Mouse (Mus musculus) heart, postnatal 25 days (tissue): ENCODE measurements around the gene Nptxr. TPM values are rescaled to one million over a fixed set of nuclear protein-coding genes. Genes with fewer than 3 reads are reported as not detected.
A peak's percentile ranks its signal among the peaks of the same experiment; 100 is the strongest.

ENCODE experiments used
- DNase-seq: peaks from one replicate; pipeline ENCODE4 v3.0.0; 2022; ENCODE audit warnings: low spot score
- intact Hi-C: fragments of 180-260 bp; cut with DNase I; formaldehyde crosslinking; loops from one replicate; pipeline ENCODE4 v1.15.1; 2025
- total RNA-seq, 2 experiments: library from RNA; stranded (reverse); gene quantifications; 2 replicates each; pipeline ENCODE4 v1.2.3; 2021

Nptxr gene
- total RNA-seq, 2 experiments from 2014 or later = 1.5 to 1.8 TPM

DNA sequence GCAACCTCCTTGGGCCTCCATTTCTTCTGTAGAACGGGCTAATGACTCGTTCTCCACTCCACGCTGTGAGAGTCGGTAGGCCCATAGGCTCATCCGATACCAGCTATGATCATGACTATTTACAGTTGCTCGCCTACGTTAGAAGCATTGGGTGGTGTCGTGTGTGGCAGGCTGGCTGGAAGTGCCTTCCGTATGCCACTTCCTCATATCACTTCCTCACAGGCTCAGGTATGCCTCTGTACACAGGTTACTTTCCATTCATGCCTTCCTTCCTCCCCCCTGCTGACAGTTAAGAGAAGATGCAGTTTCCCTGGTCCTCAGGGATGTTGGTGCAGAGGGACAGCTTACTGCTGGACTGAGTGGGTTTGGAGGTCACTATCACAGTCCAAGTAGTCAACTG is 11.5 kb downstream of the Nptxr start:
- intact Hi-C loops = no loop called here
- DNase-seq = no peak

DNA sequence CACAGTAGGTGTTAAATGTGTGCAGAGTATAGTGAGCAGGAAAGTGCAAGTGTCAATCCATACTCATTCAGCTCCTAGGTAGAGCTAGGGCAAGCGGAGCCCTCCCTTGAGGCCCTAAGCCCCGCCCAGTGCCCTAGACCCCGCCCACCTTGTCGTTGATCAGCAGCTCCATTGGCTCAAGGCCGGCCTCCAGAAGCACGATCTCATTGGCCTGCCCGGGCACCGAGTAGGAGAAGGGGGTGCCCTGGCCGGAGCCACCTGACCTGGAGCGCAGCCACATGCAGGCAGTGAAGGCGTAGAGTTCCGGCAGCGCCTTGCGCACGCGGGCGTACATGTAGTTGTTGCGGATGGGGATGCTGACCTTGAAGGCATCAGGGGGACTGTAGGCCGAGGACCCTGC is 12.1 kb downstream of the Nptxr start:
- no peak for DNase-seq
- intact Hi-C loops = no loop called here

DNA sequence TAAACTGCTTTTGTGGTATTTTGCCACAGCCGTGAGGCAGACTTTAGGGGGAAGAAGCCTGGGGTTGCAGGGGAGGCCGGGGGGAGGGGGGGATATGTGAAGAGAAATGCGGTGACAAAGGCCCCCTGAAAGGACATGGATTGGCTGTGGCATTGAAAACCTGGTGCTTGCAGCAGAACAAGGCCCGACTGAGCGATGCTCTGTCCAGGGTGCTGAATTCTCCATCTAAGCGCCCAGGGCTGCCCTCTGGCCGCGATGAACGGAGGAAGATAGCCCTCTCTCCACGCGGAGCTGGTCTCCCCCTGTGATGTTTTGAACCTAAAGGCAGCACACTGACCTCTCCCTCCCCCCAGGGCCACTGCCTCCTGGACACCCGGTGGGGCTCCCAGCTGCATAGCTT is 13.1 kb downstream of the Nptxr start:
- intact Hi-C loops = no loop called here
- no peak for DNase-seq

DNA sequence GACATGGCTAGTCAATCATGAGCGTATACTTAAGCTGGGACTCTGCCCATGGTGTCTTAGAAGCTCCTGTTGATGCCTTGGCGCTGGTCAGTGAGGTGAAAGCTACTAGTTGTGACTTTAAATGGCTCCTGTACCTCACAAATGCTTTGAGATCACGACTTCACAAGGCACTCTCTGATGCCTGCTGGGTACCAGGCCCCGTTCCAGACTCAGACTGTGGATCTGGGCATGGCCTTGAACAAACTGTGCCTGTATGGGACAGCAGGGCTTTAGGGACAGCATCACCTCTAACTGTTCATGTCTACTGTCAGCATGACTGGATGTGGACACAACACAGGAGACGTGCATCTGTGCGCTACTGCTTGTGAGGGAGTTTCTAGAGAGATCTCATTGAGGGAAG is 13.7 kb downstream of the Nptxr start:
- DNase-seq = no peak
- intact Hi-C loops = no loop called here

DNA sequence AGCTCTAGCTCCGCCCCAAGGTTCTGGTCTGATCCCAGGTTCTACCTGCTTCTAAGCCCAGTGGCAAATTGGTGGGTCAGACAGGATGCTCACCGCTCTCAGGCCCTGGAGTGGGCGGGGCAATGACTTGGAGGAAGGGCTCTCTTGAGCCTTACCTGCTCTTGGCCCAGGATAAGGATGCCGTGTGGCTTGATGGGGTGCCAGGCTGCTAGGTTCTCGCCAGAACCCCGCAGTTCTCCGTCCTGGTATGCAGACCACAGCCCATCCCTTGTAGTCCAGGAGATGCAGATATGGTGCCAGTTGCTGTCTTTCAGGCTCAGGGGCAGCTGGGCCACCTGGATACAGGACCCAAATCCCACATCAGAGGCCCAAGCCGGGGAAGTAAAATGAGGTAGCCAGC is 14.5 kb downstream of the Nptxr start:
- intact Hi-C loops = no loop called here
- DNase-seq = no peak

DNA sequence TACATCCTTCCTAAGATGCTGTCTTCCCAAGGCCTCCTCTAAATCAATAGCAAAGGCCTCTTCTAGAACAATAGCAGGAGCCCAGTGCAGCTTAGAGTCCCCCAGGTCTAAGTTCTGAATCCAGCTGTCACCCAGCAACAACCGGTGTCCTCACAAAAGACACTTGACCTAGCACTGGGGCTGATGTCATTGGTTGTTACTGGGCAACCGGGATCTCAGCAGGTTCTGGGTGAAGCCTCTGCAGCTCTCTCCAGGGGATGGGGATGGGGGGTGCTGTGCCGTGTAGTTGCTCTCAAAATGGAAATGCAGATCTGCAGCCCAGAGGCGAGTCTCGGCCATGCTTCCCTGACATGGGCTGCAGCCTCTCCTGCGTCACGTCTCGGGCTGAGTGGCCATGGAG is 16.8 kb downstream of the Nptxr start:
- intact Hi-C loops = no loop called here
- no peak for DNase-seq

DNA sequence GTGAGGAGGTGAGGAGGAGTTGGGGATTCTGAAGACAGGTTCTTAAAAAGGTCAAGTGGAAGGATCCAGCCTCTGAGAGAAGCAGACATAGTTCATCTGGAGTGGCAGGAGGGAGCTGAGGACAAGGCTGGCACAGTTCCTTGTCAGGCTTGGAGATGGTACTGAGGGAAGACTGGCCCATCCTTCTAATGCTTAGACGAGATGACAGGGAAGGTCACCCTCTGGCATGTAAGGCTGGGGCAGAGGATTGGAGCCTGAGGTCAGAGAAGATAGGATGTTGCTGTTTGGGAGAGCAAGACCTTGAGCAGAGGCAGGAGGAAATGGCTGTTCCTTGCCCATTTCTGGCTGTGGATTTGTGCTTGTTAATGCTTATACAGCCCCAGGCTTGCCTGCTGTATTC is 19.5 kb downstream of the Nptxr start:
- no peak for DNase-seq
- intact Hi-C loops = no loop called here

DNA sequence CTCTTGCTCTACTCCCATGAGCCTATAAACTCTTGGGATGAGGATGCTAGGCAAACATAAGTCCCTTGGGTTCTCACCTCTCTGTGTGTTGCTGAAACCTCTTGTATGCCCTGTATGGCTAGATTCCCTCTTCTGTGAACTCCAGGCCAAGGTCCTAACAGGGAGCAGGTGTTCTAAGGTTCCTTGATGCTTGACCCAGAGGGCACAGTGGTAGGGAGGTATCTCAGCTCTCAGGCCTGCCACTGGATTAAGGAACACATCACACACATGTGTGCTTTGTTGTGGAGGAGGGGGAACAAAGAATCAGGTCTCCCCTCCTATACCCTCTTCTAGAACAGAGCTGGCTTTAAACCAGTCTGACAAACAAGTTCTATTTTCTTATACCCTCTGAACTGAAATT is 26.8 kb downstream of the Nptxr start, which contains the start of gene Dnal4:
TSS of gene Dnal4 (minus strand) at position 101 of the 400 bp plus-strand sequence.
- intact Hi-C loops = no loop called here

DNA sequence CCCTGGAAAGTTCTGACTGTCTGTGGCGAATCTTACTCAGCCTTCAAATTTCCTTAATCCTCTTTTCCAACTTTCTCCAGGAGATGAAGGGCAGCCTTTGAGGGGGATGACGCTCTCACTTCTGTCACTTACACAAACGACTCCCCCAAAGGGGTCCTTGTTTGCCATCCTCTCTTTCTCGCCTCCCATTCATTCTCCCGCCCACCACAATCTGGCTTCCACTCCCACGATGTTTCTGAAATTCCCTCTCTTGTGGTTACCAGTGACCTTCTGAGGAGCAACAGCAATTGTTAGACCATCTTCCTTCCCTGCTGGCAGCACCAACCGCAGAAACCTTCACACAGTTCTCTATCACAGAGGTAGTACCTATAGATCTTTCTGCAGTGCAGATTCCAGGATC is 28.9 kb downstream of the Nptxr start:
- no peak for DNase-seq
- intact Hi-C loops = no loop called here

More for the DNA sequence above, 26.8 kb downstream of the Nptxr start, which contains the start of gene Dnal4:
- DNase-seq = no peak

DNA sequence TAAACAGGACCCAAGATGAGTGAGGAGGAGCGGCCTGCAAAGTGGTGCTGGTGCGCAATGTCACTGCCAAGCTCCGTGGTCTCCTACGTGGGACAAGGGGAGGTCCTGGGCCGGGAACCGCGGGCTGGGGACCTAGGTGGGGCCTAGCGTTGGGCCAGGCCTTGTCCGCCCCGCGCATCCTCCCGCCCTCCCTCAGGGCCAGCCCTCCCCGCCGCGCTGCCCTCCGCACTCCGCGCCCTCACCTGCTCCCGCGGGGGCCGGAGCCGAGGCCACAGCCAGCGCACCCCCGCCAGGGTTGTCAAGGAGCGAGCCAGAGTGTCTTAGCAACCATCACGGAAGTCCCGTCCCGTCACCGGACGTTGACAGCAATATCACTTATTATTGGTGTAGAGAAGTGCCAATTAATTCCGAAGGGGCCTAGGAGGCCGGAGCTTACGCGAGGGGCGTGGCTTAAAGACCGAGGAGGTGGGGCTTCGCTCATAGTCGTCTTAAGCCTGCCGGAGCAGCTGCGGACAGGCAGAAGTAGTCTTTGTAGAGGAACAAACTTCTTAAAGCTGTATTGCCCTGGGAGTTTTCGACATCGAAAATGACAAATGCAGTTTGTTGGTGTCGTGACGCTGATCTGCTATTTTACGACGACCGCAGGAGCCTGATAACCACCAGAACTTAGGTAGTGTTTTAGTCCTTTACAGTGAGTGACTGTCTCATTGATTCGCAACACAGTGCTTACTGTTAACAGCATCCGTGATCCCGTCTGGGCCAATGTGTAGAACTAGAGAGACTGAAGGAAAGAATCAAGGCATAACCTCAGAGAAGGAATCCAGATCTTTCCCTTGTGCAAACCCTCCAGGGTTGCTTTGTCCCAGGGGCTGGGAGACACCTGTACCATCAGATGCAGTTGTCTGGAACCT is 30.2 kb downstream of the Nptxr start:
- intact Hi-C loops = no loop called here

DNA sequence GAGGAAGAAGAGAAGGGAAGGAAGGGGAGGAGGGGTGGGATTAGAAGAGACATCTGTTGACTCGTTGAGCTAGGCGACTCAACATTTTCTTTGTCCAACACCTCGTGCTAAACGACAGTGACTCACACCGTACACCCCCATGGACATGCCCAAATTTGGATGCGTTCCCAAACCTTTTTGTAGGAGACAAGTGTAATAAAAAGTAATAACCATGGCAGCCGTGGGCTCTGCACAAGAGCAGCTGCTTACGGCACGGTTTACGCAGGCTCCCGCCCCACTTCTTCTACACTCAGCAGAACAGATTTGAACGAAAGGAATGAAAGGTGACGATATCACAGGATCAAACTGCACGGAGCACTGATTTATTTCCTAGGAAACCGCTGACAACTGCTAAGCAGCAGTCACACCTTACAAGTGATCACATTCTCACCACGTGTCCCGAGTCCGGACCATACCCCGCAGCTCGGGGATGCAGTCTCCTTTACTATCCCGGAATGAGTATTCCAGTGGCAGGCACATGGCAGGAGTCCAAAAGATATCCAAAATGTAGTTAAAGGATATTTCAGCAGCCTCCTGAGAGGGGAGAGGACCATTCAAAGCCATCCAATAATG is 33.8 kb downstream of the Nptxr start:
- no peak for DNase-seq
- intact Hi-C loops = no loop called here

More for the DNA sequence above, 30.2 kb downstream of the Nptxr start:
- DNase-seq = peak; percentile 95

DNA sequence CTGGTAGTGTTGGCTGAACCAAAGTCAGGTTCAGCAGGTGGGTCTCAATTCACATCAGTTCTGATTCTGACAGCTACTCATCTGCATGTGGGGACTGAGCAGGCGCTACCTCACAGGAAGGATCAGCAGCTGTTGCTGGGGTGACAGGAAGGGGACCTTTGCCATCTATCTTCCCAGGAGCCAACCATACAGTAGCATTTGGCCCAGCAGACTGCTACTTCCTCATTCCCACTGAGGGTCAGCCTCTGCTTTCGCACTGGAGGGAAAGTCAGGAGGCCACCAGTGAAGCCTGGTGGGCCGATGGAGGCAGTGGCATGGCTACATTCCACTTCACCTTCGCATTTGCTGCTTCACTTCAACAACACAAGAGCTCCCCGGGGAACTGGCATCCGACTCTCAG is 36.3 kb downstream of the Nptxr start:
- DNase-seq = no peak
- intact Hi-C loops = loop anchor here (10.0 kb wide), 1 partner anchor 316 kb away; no protein-coding TSS in a partner anchor

DNA sequence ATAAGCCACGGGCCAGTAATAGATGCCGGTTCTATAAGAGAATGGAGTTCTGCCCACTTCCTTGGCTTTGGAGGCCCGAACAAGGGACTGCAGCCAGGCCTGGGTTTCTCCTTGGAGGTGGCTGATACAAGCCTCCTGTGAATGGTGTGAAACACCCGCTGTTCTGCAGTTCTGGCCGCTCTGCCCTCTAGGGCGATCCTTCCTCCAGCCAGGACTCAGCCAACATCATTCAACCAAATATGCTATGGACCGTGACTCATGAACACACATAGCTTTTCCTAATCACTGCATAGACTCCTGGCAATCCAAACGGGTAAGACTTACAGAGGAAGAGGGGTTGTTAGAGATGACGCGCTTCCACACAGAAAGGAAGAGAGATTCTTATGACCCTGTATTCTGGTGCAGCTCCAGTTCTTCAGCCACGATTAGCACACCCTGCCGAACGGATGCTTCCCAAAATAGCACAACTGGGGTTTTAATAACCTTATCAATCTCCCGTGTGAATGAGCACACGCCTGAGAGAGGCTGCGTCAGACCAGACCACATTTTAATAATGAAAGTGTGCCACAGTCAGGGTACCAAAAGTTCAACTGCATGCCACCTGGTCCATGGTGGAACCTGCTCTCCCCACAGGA is 37.1 kb downstream of the Nptxr start:
- intact Hi-C loops = loop anchor here (10.0 kb wide), 1 partner anchor 317 kb away; no protein-coding TSS in a partner anchor

DNA sequence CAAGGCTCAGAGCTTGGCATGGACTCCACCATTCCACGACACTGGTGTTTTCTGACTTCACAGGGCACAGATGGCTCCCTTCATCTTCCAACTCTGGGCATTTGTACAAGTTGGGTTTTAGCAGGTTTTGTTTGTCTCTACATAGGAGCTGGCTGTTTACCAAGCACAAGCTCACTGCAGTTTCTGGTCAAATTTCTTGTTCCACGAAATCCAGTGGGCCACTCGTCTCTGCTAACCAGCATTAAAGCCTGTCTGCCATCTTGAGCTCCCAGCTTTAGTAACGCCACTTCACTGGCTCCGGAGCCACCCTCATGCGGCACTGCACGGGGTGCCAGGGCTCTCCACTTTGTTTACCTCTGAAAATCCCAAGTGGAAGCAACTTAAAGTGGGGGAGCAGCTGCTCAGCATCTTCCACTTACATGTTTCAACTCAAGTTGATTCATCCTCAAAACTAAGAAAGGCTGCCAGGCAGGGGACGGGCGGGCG is 37.9 kb downstream of the Nptxr start:
- DNase-seq = no peak
- intact Hi-C loops = loop anchor here (10.0 kb wide), 1 partner anchor 318 kb away; no protein-coding TSS in a partner anchor

More for the DNA sequence above, 37.1 kb downstream of the Nptxr start:
- no peak for DNase-seq

DNA sequence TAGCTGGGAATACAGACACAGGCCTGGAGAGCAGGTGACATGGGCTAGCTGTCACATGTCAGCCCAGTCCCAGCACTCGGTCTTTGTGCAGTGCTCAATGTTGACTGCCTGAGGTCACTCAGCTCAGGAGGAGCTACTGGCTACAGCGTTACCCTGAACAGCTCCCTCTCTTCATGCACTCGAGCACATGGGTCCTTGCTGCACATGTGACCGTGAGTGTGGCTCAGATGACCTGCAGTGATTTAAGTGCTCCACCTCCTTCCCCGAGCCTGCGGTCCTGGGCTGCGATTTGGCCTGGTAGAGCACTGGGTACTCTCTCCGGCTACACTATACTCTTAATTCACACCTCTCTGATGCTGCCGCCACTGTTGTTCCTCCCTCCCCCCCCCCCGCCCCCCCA is 38.4 kb downstream of the Nptxr start:
- no peak for DNase-seq
- intact Hi-C loops = loop anchor here (10.0 kb wide), 1 partner anchor 319 kb away; no protein-coding TSS in a partner anchor

DNA sequence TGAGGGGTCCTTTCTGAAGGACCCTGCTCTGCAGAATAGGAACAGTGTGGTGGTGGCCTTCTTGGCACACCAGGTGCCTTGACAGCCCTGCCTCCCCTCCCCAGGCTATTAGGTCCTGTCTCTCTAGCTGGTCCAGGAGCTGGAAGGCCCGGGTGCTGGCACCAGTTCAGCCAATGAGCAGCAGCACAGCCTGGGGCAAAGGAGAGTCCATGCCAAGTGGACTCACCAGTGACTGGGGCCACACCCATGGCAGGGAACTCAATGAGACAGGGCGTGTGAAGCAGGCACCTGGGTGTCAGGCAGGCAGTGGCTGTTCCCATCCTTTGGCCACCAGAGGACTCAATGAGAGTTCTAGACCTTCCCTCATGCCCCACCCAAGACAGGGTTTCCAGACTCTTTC is 39.2 kb downstream of the Nptxr start:
- no peak for DNase-seq
- intact Hi-C loops = loop anchor here (10.0 kb wide), 1 partner anchor 319 kb away; no protein-coding TSS in a partner anchor

DNA sequence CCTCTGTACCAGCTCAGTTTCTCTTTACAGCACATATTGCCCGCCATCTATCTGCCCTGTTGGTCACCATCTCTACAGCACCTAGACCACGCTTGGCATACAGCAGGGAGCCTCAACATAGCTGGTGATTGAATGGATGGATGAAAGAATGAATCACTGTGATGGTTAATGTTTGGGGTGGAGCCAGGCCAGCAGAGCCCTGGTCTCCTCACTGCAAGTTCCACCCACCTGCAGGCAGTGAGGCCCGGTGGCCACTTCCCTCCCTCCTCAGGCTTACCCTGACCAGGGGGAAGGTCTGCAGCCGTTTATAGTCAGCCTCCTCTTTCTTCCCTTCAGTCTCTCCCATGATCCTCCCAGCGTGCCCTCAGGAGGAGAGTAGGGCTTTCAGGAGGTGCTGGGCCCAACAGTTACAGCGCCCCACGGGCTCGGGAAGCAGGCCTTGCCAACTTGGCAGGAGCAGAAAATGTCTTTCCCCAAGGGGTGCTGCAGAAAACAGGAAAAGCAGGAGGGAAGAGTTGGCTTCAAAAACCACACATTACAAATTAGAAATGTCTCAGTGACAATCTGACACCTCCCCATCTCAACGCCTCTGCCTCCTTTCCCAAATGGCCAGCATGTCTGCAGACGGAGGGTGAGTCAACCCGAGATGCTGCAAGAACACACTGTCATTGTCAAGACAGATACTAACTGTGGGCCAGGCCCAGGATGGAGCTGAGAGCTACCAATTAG is 39.9 kb downstream of the Nptxr start:
- DNase-seq = no peak
- intact Hi-C loops = loop anchor here (10.0 kb wide), 1 partner anchor 320 kb away; no protein-coding TSS in a partner anchor

DNA sequence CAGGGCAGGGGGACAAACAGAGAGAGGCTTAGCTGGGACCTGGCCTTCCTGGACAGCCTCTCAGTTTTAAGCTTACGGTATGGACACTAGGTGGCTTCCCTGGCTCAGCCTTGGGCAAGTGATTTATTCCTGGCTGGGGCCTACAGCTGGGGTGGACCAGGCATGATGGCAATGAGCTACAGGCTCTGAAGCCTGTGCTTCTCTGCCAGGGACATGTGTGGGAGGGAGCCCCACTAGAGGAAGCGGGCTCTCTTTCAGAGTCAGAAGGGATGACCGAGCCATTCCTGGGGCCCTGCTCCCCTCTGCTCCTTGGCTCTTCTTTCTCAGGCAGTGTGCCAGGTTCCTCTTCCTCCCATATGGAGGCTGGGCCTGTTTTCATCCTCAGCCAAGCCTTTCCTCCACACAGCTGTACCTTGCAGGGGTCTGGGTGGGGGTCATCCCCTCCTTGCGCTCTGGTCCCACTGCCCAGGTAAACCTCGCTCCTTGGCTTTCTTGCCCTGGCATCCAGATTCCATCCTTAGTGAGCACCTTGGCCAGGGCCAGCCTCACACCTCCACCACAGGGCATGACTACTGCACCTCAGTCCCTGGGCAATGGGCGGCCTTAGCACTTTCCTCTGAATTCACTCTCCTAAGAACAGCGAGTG is 40.8 kb downstream of the Nptxr start:
- intact Hi-C loops = loop anchor here (10.0 kb wide), 1 partner anchor 321 kb away; no protein-coding TSS in a partner anchor
- DNase-seq = no peak

DNA sequence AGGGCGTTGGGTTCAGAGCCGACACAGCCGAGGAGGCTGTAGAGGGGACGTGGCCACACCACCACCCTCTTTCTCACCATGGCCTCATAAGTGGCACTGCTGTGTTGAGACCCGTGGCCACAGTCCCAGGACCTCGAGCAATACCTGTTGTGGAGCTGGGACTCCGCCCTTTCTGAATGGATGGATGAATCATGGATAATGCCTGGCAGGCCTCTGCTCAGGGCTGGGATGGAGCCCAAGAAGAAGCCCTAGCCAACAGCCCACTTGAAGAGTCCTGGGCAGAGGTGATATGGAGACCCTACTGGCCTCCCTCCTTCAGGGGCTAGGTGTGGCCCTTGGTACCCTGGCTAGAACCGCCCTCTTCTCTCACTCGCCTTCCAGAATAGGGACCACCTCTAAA is 41.6 kb downstream of the Nptxr start:
- intact Hi-C loops = loop anchor here (10.0 kb wide), 1 partner anchor 322 kb away; no protein-coding TSS in a partner anchor
- DNase-seq = no peak
